Mouse (Mus musculus) forebrain, embryonic 15.5 days (tissue): ENCODE results near the gene Kcnmb3. TPM values are rescaled to one million over a fixed set of nuclear protein-coding genes. Genes with fewer than 3 reads are reported as not detected.
"Not testable (repeated sequence)": the region's sequence is repeated elsewhere in the genome, so short reads cannot be mapped to it uniquely, and the experiment has no call there.

Experiments used
- ATAC-seq: fragments of 200-750 bp; cut with Nextera tagmentation; replicated peaks from 2 replicates; pipeline ENCODE4 v1.8.0; 2017; ENCODE audit warnings: mild to moderate bottlenecking, moderate TSS enrichment, moderate library complexity
- H3K27ac ChIP-seq: fragments of 300-500 bp; sonication (generic); replicated peaks from 2 replicates; pipeline ENCODE4 v1.5.1; 2015; ENCODE audit warnings: mild to moderate bottlenecking, inconsistent platforms
- H3K27me3 ChIP-seq: fragments of 300-500 bp; sonication (generic); 2 replicates; pipeline ENCODE4 v1.6.1; 2015; ENCODE audit warnings: inconsistent platforms
- H3K36me3 ChIP-seq: fragments of 300-500 bp; sonication (generic); 2 replicates; pipeline ENCODE4 v1.6.1; 2015; ENCODE audit warnings: mild to moderate bottlenecking, inconsistent platforms
- H3K4me1 ChIP-seq: fragments of 300-500 bp; sonication (generic); 2 replicates; pipeline ENCODE4 v1.6.1; 2015; ENCODE audit warnings: inconsistent platforms
- H3K4me2 ChIP-seq: fragments of 300-500 bp; sonication (generic); replicated peaks from 2 replicates; pipeline ENCODE4 v1.6.1; 2015; ENCODE audit warnings: mild to moderate bottlenecking, inconsistent platforms
- H3K4me3 ChIP-seq: fragments of 300-500 bp; sonication (generic); 2 replicates; pipeline ENCODE4 v1.5.1; 2015; ENCODE audit warnings: mild to moderate bottlenecking, inconsistent platforms
- H3K9ac ChIP-seq: fragments of 300-500 bp; sonication (generic); replicated peaks from 2 replicates; pipeline ENCODE4 v1.6.1; 2015; ENCODE audit warnings: mild to moderate bottlenecking, inconsistent platforms
- H3K9me3 ChIP-seq: fragments of 300-500 bp; sonication (generic); 2 replicates; pipeline ENCODE4 v1.6.1; 2016; ENCODE audit warnings: inconsistent platforms
- WGBS: fragments of 180-500 bp; shearing (Covaris S2); methylation state at CpG from one replicate; pipeline ENCODE4 v1.1.7; 2015; ENCODE audit warnings: mixed read lengths; 5-methylcytosine and 5-hydroxymethylcytosine counted together
- polyA plus RNA-seq: library from polyadenylated mRNA; unstranded; fragments of >200 nt; fragmentation: Nextera tagmentation; extraction: Ambion mirVana; gene quantifications from 2 replicates; pipeline ENCODE4 v1.2.1, GENCODE M21; 2015

The Kcnmb3 gene
- polyA plus RNA-seq, 1 experiment from 2014 or later: 0.25 TPM

GRCm38 (mm10) chr3:32454329-32455021 is 37.6 kb downstream of the Kcnmb3 start:
- Histone ChIP-seq H3K4me3 (no peak overlapping the region), H3K4me2 (no peak overlapping the region), H3K4me1 (no peaks in the 10 kb centered on the region), H3K9ac (no peak overlapping the region), H3K9me3 (no peaks in the 10 kb centered on the region), H3K36me3 (peaks cover 71% of the 10 kb centered on the region), H3K27ac (no peak overlapping the region), H3K27me3 (no peaks in the 10 kb centered on the region)
- 51% methylated on average over 11 of the region's 11 CpGs for WGBS
- ATAC-seq: no peak

- Histone ChIP-seq H3K27me3 (no peaks in the 10 kb centered on the region), H3K4me1 (no peaks in the 10 kb centered on the region), H3K9me3 (no peaks in the 10 kb centered on the region), H3K4me2 (no peak overlapping the region), H3K27ac (no peak overlapping the region), H3K36me3 (peaks cover 74% of the 10 kb centered on the region), H3K9ac (no peak overlapping the region), H3K4me3 (no peak overlapping the region)
- no peak for ATAC-seq
Measured at GRCm38 (mm10) chr3:32441710-32442109, 50.3 kb downstream of the Kcnmb3 start.

GRCm38 (mm10) chr3:32438716-32439115 is 53.3 kb downstream of the Kcnmb3 start:
- H3K36me3 ChIP-seq: peaks cover 58% of the 10 kb centered on the region
- no peak overlapping the region for H3K9ac ChIP-seq
- no peaks in the 10 kb centered on the region for H3K9me3 ChIP-seq
- no peaks in the 10 kb centered on the region for H3K4me1 ChIP-seq
- H3K4me2 ChIP-seq: no peak overlapping the region
- no peak overlapping the region for H3K27ac ChIP-seq
- no peak overlapping the region for H3K4me3 ChIP-seq
- 93% methylated on average over 4 of the region's 4 CpGs for WGBS
- no peaks in the 10 kb centered on the region for H3K27me3 ChIP-seq
- ATAC-seq: no peak

DNA sequence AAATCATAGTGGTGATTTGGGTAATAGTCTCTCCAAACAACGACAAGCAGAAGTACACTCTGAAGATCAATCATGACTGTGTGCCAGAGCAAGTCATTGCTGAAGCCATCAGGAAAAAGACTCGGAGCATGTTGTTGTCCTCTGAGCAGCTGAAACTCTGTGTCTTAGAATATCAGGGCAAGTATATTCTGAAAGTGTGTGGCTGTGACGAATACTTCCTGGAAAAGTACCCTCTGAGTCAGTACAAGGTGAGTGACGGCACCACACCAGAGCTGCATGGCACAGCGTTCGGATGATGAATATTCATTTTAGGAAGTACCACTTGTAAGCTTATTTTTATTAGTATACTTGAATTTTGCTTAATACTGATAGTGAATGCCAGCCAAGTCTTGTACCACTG is 54.2 kb downstream of the Kcnmb3 start:
- Histone ChIP-seq H3K4me2 (no peak overlapping the region), H3K27ac (no peak overlapping the region), H3K9ac (no peak overlapping the region), H3K36me3 (peaks cover 52% of the 10 kb centered on the region), H3K4me1 (no peaks in the 10 kb centered on the region), H3K27me3 (no peaks in the 10 kb centered on the region), H3K4me3 (no peak overlapping the region), H3K9me3 (no peaks in the 10 kb centered on the region)
- WGBS: 93% methylated on average over 6 of the region's 6 CpGs
- ATAC-seq: no peak

DNA sequence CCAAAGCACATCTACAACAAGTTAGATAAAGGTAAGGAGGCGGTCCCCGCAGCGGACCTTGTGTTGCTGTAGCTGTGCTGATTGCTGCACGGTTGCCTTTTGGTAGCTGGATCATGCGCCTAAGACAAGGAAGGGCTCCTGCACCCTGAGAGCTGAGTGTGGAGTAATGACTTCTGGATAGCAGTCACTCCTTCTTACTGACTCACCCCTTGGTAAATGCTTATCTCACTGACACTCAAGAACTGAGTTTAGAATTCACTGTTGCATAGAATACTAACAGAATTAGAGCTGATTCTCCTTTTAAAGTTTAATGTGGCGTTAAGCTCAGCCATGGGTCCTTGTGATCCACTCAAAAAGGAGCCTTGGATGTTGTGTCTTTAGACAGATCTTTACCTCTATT is 54.7 kb downstream of the Kcnmb3 start:
- no peak for ATAC-seq
- H3K4me2 ChIP-seq: no peak overlapping the region
- 92% methylated on average over 6 of the region's 6 CpGs for WGBS
- H3K27ac ChIP-seq: no peak overlapping the region
- H3K27me3 ChIP-seq: no peaks in the 10 kb centered on the region
- no peaks in the 10 kb centered on the region for H3K4me1 ChIP-seq
- H3K36me3 ChIP-seq: peaks cover 48% of the 10 kb centered on the region
- no peak overlapping the region for H3K9ac ChIP-seq
- H3K4me3 ChIP-seq: no peak overlapping the region
- H3K9me3 ChIP-seq: no peaks in the 10 kb centered on the region

DNA sequence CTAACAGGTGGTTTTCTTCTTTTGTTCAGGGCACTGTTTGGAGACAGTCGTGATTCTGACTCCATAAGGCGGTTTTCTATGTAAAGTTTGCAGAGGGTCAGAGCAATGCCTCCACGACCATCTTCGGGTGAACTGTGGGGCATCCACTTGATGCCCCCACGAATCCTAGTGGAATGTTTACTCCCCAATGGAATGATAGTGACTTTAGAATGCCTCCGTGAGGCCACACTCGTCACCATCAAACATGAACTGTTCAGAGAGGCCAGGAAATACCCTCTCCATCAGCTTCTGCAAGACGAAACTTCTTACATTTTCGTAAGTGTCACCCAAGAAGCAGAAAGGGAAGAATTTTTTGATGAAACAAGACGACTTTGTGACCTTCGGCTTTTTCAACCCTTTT is 55.9 kb downstream of the Kcnmb3 start:
- Histone ChIP-seq H3K4me2 (no peak overlapping the region), H3K27ac (no peak overlapping the region), H3K9me3 (no peaks in the 10 kb centered on the region), H3K9ac (no peak overlapping the region), H3K27me3 (no peaks in the 10 kb centered on the region), H3K4me1 (no peaks in the 10 kb centered on the region), H3K36me3 (peaks cover 37% of the 10 kb centered on the region), H3K4me3 (no peak overlapping the region)
- 91% methylated on average over 11 of the region's 11 CpGs for WGBS
- no peak for ATAC-seq

DNA sequence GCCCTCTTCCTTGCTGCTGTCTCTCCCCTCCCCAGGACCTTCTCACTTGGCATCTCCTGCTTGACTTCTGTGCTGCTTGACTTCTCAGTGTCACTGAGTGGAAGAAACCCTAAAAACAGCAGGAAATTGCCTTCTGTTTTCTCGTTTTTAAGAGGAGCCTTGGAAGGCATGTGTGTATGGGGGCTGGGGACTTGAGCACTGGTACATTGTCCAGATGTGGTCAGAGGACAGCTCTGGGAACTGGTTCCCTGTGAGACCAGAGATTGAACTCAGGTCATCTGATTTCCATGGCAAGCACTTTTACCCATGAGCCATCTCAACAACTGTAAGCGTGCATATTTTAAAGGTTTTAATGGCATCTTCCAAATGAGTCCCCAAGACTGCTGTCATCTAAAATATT is 58.0 kb downstream of the Kcnmb3 start:
- Histone ChIP-seq H3K4me2 (no peak overlapping the region), H3K27me3 (no peaks in the 10 kb centered on the region), H3K27ac (no peak overlapping the region), H3K4me3 (no peak overlapping the region), H3K4me1 (peaks cover under 1% of the 10 kb centered on the region; the same call in 1 of the 2 replicates), H3K9me3 (no peaks in the 10 kb centered on the region), H3K9ac (no peak overlapping the region), H3K36me3 (peaks cover 20% of the 10 kb centered on the region)
- ATAC-seq: no peak
- 91% methylated on average over 2 of the region's 2 CpGs for WGBS

GRCm38 (mm10) chr3:32430394-32430793 is 61.6 kb downstream of the Kcnmb3 start:
- ATAC-seq: no peak
- 45% methylated on average over 2 of the region's 2 CpGs for WGBS

GRCm38 (mm10) chr3:32429351-32429750 is 62.7 kb downstream of the Kcnmb3 start:
- not testable (repeated sequence) for H3K4me3 ChIP-seq, H3K27me3 ChIP-seq, ATAC-seq, H3K27ac ChIP-seq, H3K9ac ChIP-seq, H3K4me2 ChIP-seq, H3K9me3 ChIP-seq, H3K36me3 ChIP-seq
- H3K4me1 ChIP-seq: peaks cover 11% of the 10 kb centered on the region; the same call in 1 of the 2 replicates

More at GRCm38 (mm10) chr3:32430394-32430793, 61.6 kb downstream of the Kcnmb3 start:
- Histone ChIP-seq H3K27me3 (no peaks in the 10 kb centered on the region), H3K9me3 (no peaks in the 10 kb centered on the region), H3K9ac (no peak overlapping the region), H3K36me3 (no peaks in the 10 kb centered on the region), H3K4me1 (peaks cover 11% of the 10 kb centered on the region; the same call in 1 of the 2 replicates), H3K4me2 (no peak overlapping the region), H3K4me3 (no peak overlapping the region), H3K27ac (no peak overlapping the region)

DNA sequence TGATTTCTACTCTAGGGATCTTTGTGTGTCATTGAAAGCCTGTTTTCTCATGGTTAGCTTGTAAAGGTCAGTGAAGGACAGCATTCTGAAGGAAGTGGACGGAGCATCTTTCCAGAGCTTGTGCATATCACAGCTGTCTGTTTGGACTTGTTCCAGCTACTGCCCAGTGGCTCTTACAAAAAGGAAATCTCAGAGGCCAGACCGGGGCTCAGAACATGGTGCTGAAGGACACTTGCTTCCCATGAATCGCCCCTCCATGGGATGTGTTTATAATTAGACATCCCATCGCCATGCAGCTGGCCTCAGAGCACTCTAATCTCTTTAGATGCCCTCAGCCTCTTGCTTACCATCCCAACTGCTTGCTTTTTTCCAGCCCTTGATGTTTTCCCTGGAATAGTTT is 63.1 kb downstream of the Kcnmb3 start:
- Histone ChIP-seq H3K4me2 (no peak overlapping the region), H3K4me3 (no peak overlapping the region), H3K9ac (no peak overlapping the region), H3K4me1 (peaks cover 11% of the 10 kb centered on the region; the same call in 1 of the 2 replicates), H3K27ac (no peak overlapping the region), H3K27me3 (no peaks in the 10 kb centered on the region), H3K36me3 (no peaks in the 10 kb centered on the region), H3K9me3 (no peaks in the 10 kb centered on the region)
- 69% methylated on average over 4 of the region's 4 CpGs for WGBS
- no peak for ATAC-seq

DNA sequence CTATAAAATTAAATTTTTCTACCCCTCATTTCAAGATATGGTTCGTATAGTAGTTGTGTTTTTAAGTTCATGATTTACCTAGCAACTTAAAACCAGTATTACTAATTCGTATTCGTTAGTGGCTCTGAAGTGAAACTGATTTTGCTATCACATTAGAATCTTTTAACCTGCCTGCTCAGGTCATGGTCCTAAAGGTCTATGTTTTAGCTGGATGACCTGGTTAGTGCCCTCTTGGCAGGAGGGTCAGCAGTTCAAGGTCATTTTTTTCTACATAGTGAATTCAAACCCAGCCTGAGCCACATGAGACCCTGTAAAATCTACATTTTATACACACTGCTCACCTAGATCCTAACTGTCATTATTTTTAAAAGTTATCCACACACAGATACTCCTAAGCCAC is 63.7 kb downstream of the Kcnmb3 start:
- Histone ChIP-seq H3K4me3 (no peak overlapping the region), H3K9ac (no peak overlapping the region), H3K27me3 (no peaks in the 10 kb centered on the region), H3K4me2 (no peak overlapping the region), H3K4me1 (peaks cover 11% of the 10 kb centered on the region; the same call in 1 of the 2 replicates), H3K36me3 (no peaks in the 10 kb centered on the region), H3K27ac (no peak overlapping the region), H3K9me3 (no peaks in the 10 kb centered on the region)
- no peak for ATAC-seq
- WGBS: 95% methylated on average over 3 of the region's 3 CpGs

DNA sequence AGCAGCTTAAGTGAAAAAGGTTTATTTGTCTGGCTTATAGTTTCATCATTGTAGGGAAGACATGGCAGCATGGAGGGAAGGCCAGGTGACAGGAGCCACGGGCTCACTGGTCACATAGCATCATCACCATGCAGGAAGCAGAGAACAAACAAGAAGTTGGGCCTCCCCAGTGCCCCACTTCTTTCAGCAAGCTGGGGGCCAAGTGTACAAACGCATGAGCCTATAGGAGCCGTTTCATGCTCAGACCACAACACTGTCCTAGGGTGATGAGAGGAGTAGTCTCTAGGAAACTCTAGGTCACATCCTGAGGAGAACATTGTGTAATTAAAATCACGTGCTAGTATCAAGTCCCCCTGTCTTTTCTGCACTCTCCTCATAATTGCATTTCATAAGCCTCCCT is 64.3 kb downstream of the Kcnmb3 start:
- H3K27me3 ChIP-seq: no peaks in the 10 kb centered on the region
- no peaks in the 10 kb centered on the region for H3K9me3 ChIP-seq
- no peak overlapping the region for H3K27ac ChIP-seq
- peaks cover 11% of the 10 kb centered on the region; the same call in 1 of the 2 replicates for H3K4me1 ChIP-seq
- 80% methylated on average over 4 of the region's 4 CpGs for WGBS
- H3K9ac ChIP-seq: no peak overlapping the region
- H3K4me2 ChIP-seq: no peak overlapping the region
- ATAC-seq: no peak
- H3K36me3 ChIP-seq: no peaks in the 10 kb centered on the region
- no peak overlapping the region for H3K4me3 ChIP-seq
